Mouse (Mus musculus) forebrain, embryonic 11.5 days (tissue): ENCODE measurements at regions not wholly inside any gene's neighbourhood (a gene's known extent, or its start where the extent isn't known, plus 50 kb on each side); places are given as distances from the start of the nearest gene placed in this dataset.
"Not testable (repeated sequence)": the region's sequence is repeated elsewhere in the genome, so short reads cannot be mapped to it uniquely, and the experiment has no call there.

ENCODE experiments used
- ATAC-seq: fragments of 200-750 bp; cut with Nextera tagmentation; replicated peaks from 2 replicates; pipeline ENCODE4 v1.8.0; 2017; ENCODE audit warnings: moderate TSS enrichment; ENCODE audit not compliant: low FRiP score
- DNase-seq: peaks from one replicate; pipeline ENCODE4 v3.0.0-alpha.2; 2017; ENCODE audit warnings: low spot score
- H3K27ac ChIP-seq: fragments of 300-500 bp; sonication (generic); 2 replicates; pipeline ENCODE4 v1.5.1; 2014; ENCODE audit warnings: low read depth, low read length
- H3K27me3 ChIP-seq: fragments of 300-500 bp; sonication (generic); 2 replicates; pipeline ENCODE4 v1.6.1; 2014; ENCODE audit warnings: mild to moderate bottlenecking, low read length, mixed read lengths; ENCODE audit not compliant: control insufficient read depth, insufficient read depth
- H3K36me3 ChIP-seq: fragments of 300-500 bp; sonication (generic); 2 replicates; pipeline ENCODE4 v1.6.1; 2014; ENCODE audit warnings: mild to moderate bottlenecking, low read length, moderate library complexity, mixed read lengths; ENCODE audit not compliant: control insufficient read depth, insufficient read depth
- H3K4me1 ChIP-seq: fragments of 300-500 bp; sonication (generic); replicated peaks from 2 replicates; pipeline ENCODE4 v1.6.1; 2014; ENCODE audit warnings: low read length, mixed read lengths; ENCODE audit not compliant: control insufficient read depth, insufficient read depth
- H3K4me2 ChIP-seq: fragments of 300-500 bp; sonication (generic); 2 replicates; pipeline ENCODE4 v1.6.1; 2014; ENCODE audit warnings: low read depth, mild to moderate bottlenecking, low read length, moderate library complexity, mixed read lengths; ENCODE audit not compliant: severe bottlenecking
- H3K4me3 ChIP-seq: fragments of 300-500 bp; sonication (generic); 2 replicates; pipeline ENCODE4 v1.5.1; 2014; ENCODE audit warnings: low read depth, low read length
- H3K9ac ChIP-seq: fragments of 300-500 bp; sonication (generic); 2 replicates; pipeline ENCODE4 v1.6.1; 2014; ENCODE audit warnings: low read length
- H3K9me3 ChIP-seq: fragments of 300-500 bp; sonication (generic); 2 replicates; pipeline ENCODE4 v1.6.1; 2016; ENCODE audit warnings: low read length, mixed read lengths; ENCODE audit not compliant: control insufficient read depth
- WGBS: fragments of 180-500 bp; shearing (Covaris S2); extraction: QIAGEN DNeasy Blood & Tissue Kit; methylation state at CpG from one replicate; pipeline ENCODE4 v1.1.7; 2014; 5-methylcytosine and 5-hydroxymethylcytosine counted together

- no peaks in the 10 kb centered on the region for H3K27me3 ChIP-seq
- no peak for ATAC-seq
- H3K4me2 ChIP-seq: no peak overlapping the region
- H3K4me1 ChIP-seq: no peaks in the 10 kb centered on the region
- no peak for DNase-seq
- WGBS: 81% methylated on average over 2 of the region's 2 CpGs
- H3K9me3 ChIP-seq: no peaks in the 10 kb centered on the region
- no peak overlapping the region for H3K4me3 ChIP-seq
- H3K9ac ChIP-seq: no peak overlapping the region
- H3K27ac ChIP-seq: no peak overlapping the region
- no peaks in the 10 kb centered on the region for H3K36me3 ChIP-seq
Measured at GRCm38 (mm10) chr14:14515363-14515762, 114.3 kb downstream of the Olfr721-ps1 start.

- no peak overlapping the region for H3K9ac ChIP-seq
- H3K4me2 ChIP-seq: no peak overlapping the region
- no peaks in the 10 kb centered on the region for H3K9me3 ChIP-seq
- DNase-seq (no peak), ATAC-seq (no peak)
- no peak overlapping the region for H3K27ac ChIP-seq
- WGBS: 86% methylated on average over 5 of the region's 5 CpGs
- H3K4me1 ChIP-seq: no peaks in the 10 kb centered on the region
- H3K36me3 ChIP-seq: no peaks in the 10 kb centered on the region
- H3K4me3 ChIP-seq: no peak overlapping the region
- H3K27me3 ChIP-seq: no peaks in the 10 kb centered on the region
Measured at GRCm38 (mm10) chr14:14515918-14516317, 114.8 kb downstream of the Olfr721-ps1 start.

DNA sequence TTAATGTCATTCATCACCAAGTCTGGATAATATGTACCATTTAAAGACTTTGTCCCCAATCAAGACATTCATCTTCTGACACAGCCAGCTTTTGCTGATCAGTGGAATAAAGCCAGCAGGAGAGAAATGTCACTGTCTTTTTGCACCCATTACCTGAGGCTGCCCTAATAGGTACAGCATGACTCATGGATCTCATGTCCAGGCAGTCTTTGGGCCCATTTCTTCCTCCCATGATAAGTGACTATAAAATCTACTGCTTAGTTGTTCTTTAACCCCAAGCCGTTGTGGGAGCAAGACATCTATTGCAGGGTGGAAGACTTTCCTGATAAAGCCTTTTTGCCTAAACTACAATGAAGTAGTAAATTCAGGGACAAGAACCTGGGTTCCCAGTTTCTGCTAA lies 116.9 kb downstream of the Olfr721-ps1 start:
- ATAC-seq (no peak), DNase-seq (no peak)

GRCm38 (mm10) chr14:14518841-14519240 lies 117.7 kb downstream of the Olfr721-ps1 start:
- no peaks in the 10 kb centered on the region for H3K27me3 ChIP-seq
- H3K4me2 ChIP-seq: no peak overlapping the region
- ATAC-seq: no peak
- no peak overlapping the region for H3K4me3 ChIP-seq
- no peak for DNase-seq
- H3K9ac ChIP-seq: no peak overlapping the region
- no peaks in the 10 kb centered on the region for H3K9me3 ChIP-seq
- no peaks in the 10 kb centered on the region for H3K36me3 ChIP-seq
- H3K27ac ChIP-seq: no peak overlapping the region
- H3K4me1 ChIP-seq: no peaks in the 10 kb centered on the region
- WGBS: 97% methylated on average over 2 of the region's 2 CpGs

More for the DNA sequence above, 116.9 kb downstream of the Olfr721-ps1 start:
- Histone ChIP-seq H3K4me1 (no peaks in the 10 kb centered on the region), H3K27me3 (no peaks in the 10 kb centered on the region), H3K36me3 (no peaks in the 10 kb centered on the region), H3K4me2 (no peak overlapping the region), H3K27ac (no peak overlapping the region), H3K9ac (no peak overlapping the region), H3K4me3 (no peak overlapping the region), H3K9me3 (no peaks in the 10 kb centered on the region)
- 88% methylated on average over 1 of the region's 1 CpGs for WGBS

- ATAC-seq (no peak), DNase-seq (no peak)
- Histone ChIP-seq H3K27me3 (no peaks in the 10 kb centered on the region), H3K9ac (no peak overlapping the region), H3K4me2 (no peak overlapping the region), H3K4me1 (no peaks in the 10 kb centered on the region), H3K27ac (no peak overlapping the region), H3K9me3 (no peaks in the 10 kb centered on the region), H3K4me3 (no peak overlapping the region), H3K36me3 (no peaks in the 10 kb centered on the region)
Measured at GRCm38 (mm10) chr14:14520195-14520594, 119.1 kb downstream of the Olfr721-ps1 start.

DNA sequence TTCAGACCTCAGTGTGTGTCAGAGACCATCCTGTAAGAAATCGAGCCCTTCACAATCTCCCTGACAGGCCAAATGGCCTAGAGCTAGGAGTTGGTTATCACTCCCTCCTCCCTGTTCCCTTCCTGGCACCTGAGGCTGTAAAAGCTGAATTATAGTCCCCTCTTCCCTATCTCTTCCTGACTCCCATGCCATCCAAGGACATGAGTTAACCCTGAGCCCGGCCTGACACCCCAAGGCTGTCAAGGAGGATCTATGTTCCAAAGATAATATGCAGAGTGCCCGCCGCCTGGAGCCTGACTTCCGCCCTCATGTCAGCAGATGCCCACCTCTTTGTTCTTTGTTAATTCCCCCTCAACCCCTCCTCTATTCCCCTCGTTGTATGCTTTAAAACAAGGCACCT lies 120.2 kb downstream of the Olfr721-ps1 start:
- not testable (repeated sequence) for H3K4me2 ChIP-seq, H3K9ac ChIP-seq, DNase-seq, H3K27ac ChIP-seq, H3K9me3 ChIP-seq, H3K4me3 ChIP-seq, ATAC-seq, H3K27me3 ChIP-seq, H3K4me1 ChIP-seq, H3K36me3 ChIP-seq
- WGBS: 74% methylated on average over 6 of the region's 6 CpGs

- 95% methylated on average over 4 of the region's 4 CpGs for WGBS
- Histone ChIP-seq H3K27ac (no peak overlapping the region), H3K9ac (no peak overlapping the region), H3K4me3 (no peak overlapping the region), H3K4me1 (no peaks in the 10 kb centered on the region), H3K9me3 (no peaks in the 10 kb centered on the region), H3K4me2 (no peak overlapping the region), H3K36me3 (no peaks in the 10 kb centered on the region), H3K27me3 (no peaks in the 10 kb centered on the region)
- DNase-seq (no peak), ATAC-seq (no peak)
Measured at GRCm38 (mm10) chr14:14525225-14525624, 124.1 kb downstream of the Olfr721-ps1 start.

GRCm38 (mm10) chr14:14528437-14528836 lies 127.3 kb downstream of the Olfr721-ps1 start:
- ATAC-seq: no peak
- H3K9me3 ChIP-seq: no peaks in the 10 kb centered on the region
- H3K27ac ChIP-seq: no peak overlapping the region
- H3K4me1 ChIP-seq: no peaks in the 10 kb centered on the region
- WGBS: 85% methylated on average over 1 of the region's 1 CpGs
- H3K4me2 ChIP-seq: no peak overlapping the region
- no peaks in the 10 kb centered on the region for H3K27me3 ChIP-seq
- no peak for DNase-seq
- H3K9ac ChIP-seq: no peak overlapping the region
- H3K36me3 ChIP-seq: no peaks in the 10 kb centered on the region
- no peak overlapping the region for H3K4me3 ChIP-seq

GRCm38 (mm10) chr14:14541206-14541605 lies 140.1 kb downstream of the Olfr721-ps1 start:
- no peak overlapping the region for H3K9ac ChIP-seq
- no peak overlapping the region for H3K4me2 ChIP-seq
- H3K9me3 ChIP-seq: no peaks in the 10 kb centered on the region
- H3K4me1 ChIP-seq: no peaks in the 10 kb centered on the region
- no peak overlapping the region for H3K27ac ChIP-seq
- H3K4me3 ChIP-seq: no peak overlapping the region
- H3K27me3 ChIP-seq: no peaks in the 10 kb centered on the region
- no peaks in the 10 kb centered on the region for H3K36me3 ChIP-seq
- DNase-seq: no peak
- no peak for ATAC-seq
